Mouse (Mus musculus) midbrain, embryonic 14.5 days (tissue): ENCODE measurements around the gene Panx3. TPM values are rescaled to one million over a fixed set of nuclear protein-coding genes. Genes with fewer than 3 reads are reported as not detected.
A peak's percentile ranks its signal among the peaks of the same experiment; 100 is the strongest.

Experiments used
- ATAC-seq: fragments of 200-750 bp; cut with Nextera tagmentation; 2 replicates; pipeline ENCODE4 v1.8.0; 2017; ENCODE audit warnings: moderate number of reproducible peaks, moderate library complexity; ENCODE audit not compliant: low FRiP score, low TSS enrichment
- DNase-seq: peaks from one replicate; pipeline ENCODE4 v3.0.0-alpha.2; 2015
- H3K27ac ChIP-seq: fragments of 300-500 bp; sonication (generic); replicated peaks from 2 replicates; pipeline ENCODE4 v1.5.1; 2014; ENCODE audit warnings: mild to moderate bottlenecking, low read depth, low read length, moderate library complexity
- H3K27me3 ChIP-seq: fragments of 300-500 bp; sonication (generic); 2 replicates; pipeline ENCODE4 v1.6.1; 2014; ENCODE audit warnings: low read length, control low read depth, mixed read lengths; ENCODE audit not compliant: control insufficient read depth, insufficient read depth
- H3K36me3 ChIP-seq: fragments of 300-500 bp; sonication (generic); 2 replicates; pipeline ENCODE4 v1.6.1; 2014; ENCODE audit warnings: low read length, control low read depth; ENCODE audit not compliant: control insufficient read depth, insufficient read depth
- H3K4me1 ChIP-seq: fragments of 300-500 bp; sonication (generic); 2 replicates; pipeline ENCODE4 v1.6.1; 2014; ENCODE audit warnings: mild to moderate bottlenecking, antibody characterized with exemption, low read length, control low read depth; ENCODE audit not compliant: control insufficient read depth, insufficient read depth
- H3K4me2 ChIP-seq: fragments of 300-500 bp; sonication (generic); 2 replicates; pipeline ENCODE4 v1.6.1; 2014; ENCODE audit warnings: mild to moderate bottlenecking, low read length, moderate library complexity
- H3K4me3 ChIP-seq: fragments of 300-500 bp; sonication (generic); replicated peaks from 2 replicates; pipeline ENCODE4 v1.5.1; 2014; ENCODE audit warnings: low read depth, low read length
- H3K9ac ChIP-seq: fragments of 300-500 bp; sonication (generic); replicated peaks from 2 replicates; pipeline ENCODE4 v1.6.1; 2014; ENCODE audit warnings: mild to moderate bottlenecking, low read length, moderate library complexity
- H3K9me3 ChIP-seq: fragments of 300-500 bp; sonication (generic); 2 replicates; pipeline ENCODE4 v1.6.1; 2016; ENCODE audit warnings: low read length, control low read depth, mixed read lengths; ENCODE audit not compliant: control insufficient read depth
- WGBS: fragments of 180-500 bp; shearing (Covaris S2); extraction: QIAGEN DNeasy Blood & Tissue Kit; methylation state at CpG from one replicate; pipeline ENCODE4 v1.1.7; 2014; 5-methylcytosine and 5-hydroxymethylcytosine counted together
- polyA plus RNA-seq: library from polyadenylated mRNA; unstranded; fragments of >200 nt; fragmentation: Nextera tagmentation; extraction: Ambion mirVana; gene quantifications from 2 replicates; pipeline ENCODE4 v1.2.1, GENCODE M21; 2014

Panx3 gene
- polyA plus RNA-seq, 1 experiment from 2014 or later = not detected

- Histone ChIP-seq H3K4me1 (peaks cover 6% of the 10 kb centered on the region), H3K4me2 (peak overlapping the region; percentile 60), H3K27ac (peak overlapping the region; percentile 70), H3K4me3 (peak overlapping the region; percentile 57), H3K27me3 (no peaks in the 10 kb centered on the region), H3K9me3 (no peaks in the 10 kb centered on the region), H3K36me3 (no peaks in the 10 kb centered on the region), H3K9ac (peak overlapping the region; percentile 50; the same call in 1 of the 2 replicates)
- WGBS = 20% methylated on average over 6 of the region's 6 CpGs
- ATAC-seq = no peak; the same call in 1 of the 2 replicates
- no peak for DNase-seq
Observed at GRCm38 (mm10) chr9:37613911-37614280, 55.1 kb downstream of the Panx3 start.

- Histone ChIP-seq H3K27ac (peak within 1 kb of the TSS; percentile 83), H3K4me3 (peak within 1 kb of the TSS; percentile 57), H3K27me3 (no peaks in the 10 kb centered on the region), H3K36me3 (no peaks in the 10 kb centered on the region), H3K9ac (peak within 1 kb of the TSS; percentile 79), H3K9me3 (no peaks in the 10 kb centered on the region), H3K4me2 (peak within 1 kb of the TSS; percentile 60), H3K4me1 (peaks cover 6% of the 10 kb centered on the region)
- WGBS = under 1% methylated on average over 45 of the region's 45 CpGs
- ATAC-seq (peak; percentile 95), DNase-seq (peak; percentile 94)
Observed at GRCm38 (mm10) chr9:37613182-37613910, 55.7 kb downstream of the Panx3 start, which contains the start of gene Spa17. Gene Spa17 (minus strand): TSS chr9:37613722.

Other genes starting within 250 kb of the Panx3 start
- 8.9 and 13.3 TPM in 2 replicates for gene Robo3, start 236.0 kb downstream of the Panx3 start, polyA plus RNA-seq
- gene Msantd2, start 179.9 kb downstream of the Panx3 start, polyA plus RNA-seq = 32.5 and 42.9 TPM in 2 replicates
- gene Esam, start 141.2 kb downstream of the Panx3 start, polyA plus RNA-seq = 24.8 and 42.8 TPM in 2 replicates
- gene Vsig2, start 130.0 kb downstream of the Panx3 start, polyA plus RNA-seq = 0.29 and 0.35 TPM in 2 replicates
- gene Nrgn, start 116.3 kb downstream of the Panx3 start, polyA plus RNA-seq = 4.0 and 5.5 TPM in 2 replicates
- gene Siae, start 113.5 kb downstream of the Panx3 start, polyA plus RNA-seq = 8.6 and 12.3 TPM in 2 replicates
- 7.5 and 9.5 TPM in 2 replicates for gene Spa17, start 55.5 kb downstream of the Panx3 start, polyA plus RNA-seq
- gene Tbrg1, start 11.9 kb downstream of the Panx3 start, polyA plus RNA-seq = 89.5 and 91.6 TPM in 2 replicates
- not detected in 2 replicates for gene Olfr160, start 47.0 kb upstream of the Panx3 start, polyA plus RNA-seq
- gene Olfr874, start 75.9 kb upstream of the Panx3 start, polyA plus RNA-seq = not detected in 2 replicates
- gene Olfr875, start 102.6 kb upstream of the Panx3 start, polyA plus RNA-seq = not detected in 2 replicates
- not detected in 2 replicates for gene Olfr876, start 133.8 kb upstream of the Panx3 start, polyA plus RNA-seq
- gene Olfr877, start 185.0 kb upstream of the Panx3 start, polyA plus RNA-seq = not detected in 2 replicates
- gene Olfr145, start 227.5 kb upstream of the Panx3 start, polyA plus RNA-seq = not detected in 2 replicates
- 0.28 TPM in 1 of 2 replicates, not detected in the other for gene Olfr878, start 248.6 kb upstream of the Panx3 start, polyA plus RNA-seq